13 mouse cellular contexts compared by ENCODE assay signal in the genomic region with DNA sequence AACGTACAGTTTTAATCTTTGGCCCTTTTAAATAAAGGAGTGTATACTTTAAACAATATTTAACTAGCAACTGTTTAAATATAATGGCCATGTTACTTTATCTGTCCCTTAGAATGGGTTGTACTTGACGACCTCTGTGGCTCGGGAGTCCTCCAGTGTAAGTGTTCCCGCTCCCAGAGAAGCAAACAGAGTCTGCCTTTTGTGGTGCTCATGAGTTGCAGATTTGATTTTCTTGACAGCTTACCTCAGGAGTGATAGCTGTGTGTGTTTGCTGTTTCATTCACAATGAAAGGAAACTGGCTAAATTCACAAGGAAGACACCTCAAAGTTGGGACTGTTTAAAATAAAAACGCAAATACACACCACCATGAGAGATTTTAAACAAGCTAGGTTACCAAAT.
A peak's percentile ranks its signal among the peaks of the same experiment; 100 is the strongest.
DNase-seq lines count a peak whose midpoint lies in the region; ATAC-seq and TF ChIP-seq lines count a peak whose summit lies in the region.
"Had no signal": no experiment of that assay in that cellular context is flagged by ENCODE, and none has a peak within 500 bp of the region (broad histone marks: within the 10 kb centered on the region; RNA-seq: fewer than 3 reads in every experiment).

No protein-coding gene starts in this region.

- no peak overlapping the region for H3K4me3 ChIP-seq in stomach, embryonic 14.5 days (ENCODE audit: low read depth, low read length)
- no peak overlapping the region for H3K4me3 ChIP-seq in stomach, postnatal 0 days (ENCODE audit: low read depth, low read length)
- H3K4me3 ChIP-seq in forebrain, postnatal 0 days (ENCODE audit: low read depth, low read length), result no peak overlapping the region
- H3K4me3 ChIP-seq in midbrain, embryonic 13.5 days (replicated peaks), result no peak overlapping the region
- H3K4me3 ChIP-seq: myocyte had no signal

- no peak for TF ChIP-seq EP300 in stomach, postnatal 0 days (optimal IDR thresholded peaks at IDR 0.05)

- no peaks in the 10 kb centered on the region for H3K27me3 ChIP-seq in stomach, embryonic 14.5 days (ENCODE audit: control insufficient read depth, insufficient read depth, low read length)
- no peaks in the 10 kb centered on the region for H3K27me3 ChIP-seq in stomach, postnatal 0 days (ENCODE audit: control insufficient read depth, insufficient read depth, low read length)
- no peaks in the 10 kb centered on the region for H3K27me3 ChIP-seq in forebrain, postnatal 0 days (ENCODE audit: insufficient read depth, low read length)
- peaks cover 9% of the 10 kb centered on the region; the same call in 1 of the 2 replicates for H3K27me3 ChIP-seq in midbrain, embryonic 13.5 days

- no peak overlapping the region for H3K9ac ChIP-seq in stomach, embryonic 14.5 days (replicated peaks; ENCODE audit: low read depth, low read length)
- H3K9ac ChIP-seq in stomach, postnatal 0 days (ENCODE audit: low read length), result no peak overlapping the region
- H3K9ac ChIP-seq in forebrain, postnatal 0 days, result no peak overlapping the region
- H3K9ac ChIP-seq in midbrain, embryonic 13.5 days (replicated peaks), result no peak overlapping the region

- no peaks in the 10 kb centered on the region; the same call in 1 of the 2 replicates for H3K4me1 ChIP-seq in stomach, embryonic 14.5 days (ENCODE audit: control insufficient read depth, insufficient read depth, low read length)
- no peaks in the 10 kb centered on the region for H3K4me1 ChIP-seq in stomach, postnatal 0 days (replicated peaks; ENCODE audit: control insufficient read depth, insufficient read depth)
- 0 out of 2 replicates have a peak, but pooled peaks cover 3% of the 10 kb centered on the region for H3K4me1 ChIP-seq in forebrain, postnatal 0 days (ENCODE audit: insufficient read depth)
- peaks cover 47% of the 10 kb centered on the region for H3K4me1 ChIP-seq in midbrain, embryonic 13.5 days (replicated peaks)

- no peak overlapping the region for H3K27ac ChIP-seq in stomach, embryonic 14.5 days (ENCODE audit: low read length)
- H3K27ac ChIP-seq in stomach, postnatal 0 days (replicated peaks), result no peak overlapping the region
- H3K27ac ChIP-seq in forebrain, postnatal 0 days (ENCODE audit: low read depth, low read length), result peak overlapping the region; percentile 41; the same call in 1 of the 2 replicates
- peak overlapping the region; percentile 39; the same call in 1 of the 2 replicates for H3K27ac ChIP-seq in midbrain, embryonic 13.5 days

- ATAC-seq in stomach, embryonic 14.5 days (ENCODE audit: insufficient number of reproducible peaks, insufficient read depth, low FRiP score, low read depth), result peak; percentile 61; the same call in 1 of the 2 replicates
- ATAC-seq in stomach, postnatal 0 days (ENCODE audit: low FRiP score, low TSS enrichment), result no peak
- ATAC-seq in forebrain, postnatal 0 days, result no peak
- no peak for ATAC-seq in midbrain, embryonic 13.5 days
- ATAC-seq: intestine, postnatal 0 days had no signal

- no peak for DNase-seq in stomach, postnatal 0 days (ENCODE audit: low spot score)
- peak; percentile 39 for DNase-seq in forebrain, postnatal 0 days
- DNase-seq in thymus, postnatal 10 days (ENCODE audit: low spot score in 2 of 2), result no peak
- DNase-seq in spleen, postnatal 10 days (ENCODE audit: low spot score in 2 of 2), result no peak
- no peak for DNase-seq in spleen, postnatal 36 days (ENCODE audit: low spot score in 2 of 2)
- DNase-seq: kidney, postnatal 25 days; lung, adult 2 months; spleen, adult 18-20 months; thymus, adult 18-20 months had no signal

- 37% methylated on average over 5 of the region's 5 CpGs for WGBS in stomach, embryonic 14.5 days
- 29% methylated on average over 5 of the region's 5 CpGs for WGBS in stomach, postnatal 0 days
- WGBS in forebrain, postnatal 0 days, result 27% methylated on average over 5 of the region's 5 CpGs
- 30% methylated on average over 5 of the region's 5 CpGs for WGBS in midbrain, embryonic 13.5 days

- no peaks in the 10 kb centered on the region; the same call in 1 of the 2 replicates for H3K9me3 ChIP-seq in stomach, embryonic 14.5 days (ENCODE audit: control insufficient read depth, low read depth, low read length)
- no peaks in the 10 kb centered on the region for H3K9me3 ChIP-seq in stomach, postnatal 0 days (ENCODE audit: control insufficient read depth, low read length)
- H3K9me3 ChIP-seq in forebrain, postnatal 0 days (ENCODE audit: low read length), result no peaks in the 10 kb centered on the region
- H3K9me3 ChIP-seq in midbrain, embryonic 13.5 days, result no peaks in the 10 kb centered on the region

- no peak overlapping the region for H3K4me2 ChIP-seq in stomach, embryonic 14.5 days (replicated peaks; ENCODE audit: low read depth, low read length)
- H3K4me2 ChIP-seq in stomach, postnatal 0 days (replicated peaks; ENCODE audit: low read depth), result no peak overlapping the region
- no peak overlapping the region for H3K4me2 ChIP-seq in forebrain, postnatal 0 days (ENCODE audit: low read depth)
- no peak overlapping the region for H3K4me2 ChIP-seq in midbrain, embryonic 13.5 days (replicated peaks)

- H3K36me3 ChIP-seq in stomach, embryonic 14.5 days (ENCODE audit: control insufficient read depth, insufficient read depth, low read length), result no peaks in the 10 kb centered on the region
- no peaks in the 10 kb centered on the region for H3K36me3 ChIP-seq in stomach, postnatal 0 days (ENCODE audit: control insufficient read depth, insufficient read depth, low read length)
- H3K36me3 ChIP-seq in forebrain, postnatal 0 days (ENCODE audit: insufficient read depth), result no peaks in the 10 kb centered on the region
- no peaks in the 10 kb centered on the region for H3K36me3 ChIP-seq in midbrain, embryonic 13.5 days

- no peak for TF ChIP-seq CTCF in stomach, postnatal 0 days (IDR thresholded peaks at IDR 0.05; ENCODE audit: low read depth)
- TF ChIP-seq CTCF in forebrain, postnatal 0 days (IDR thresholded peaks at IDR 0.05; ENCODE audit: low read depth), result no peak

Comparison
In these comparisons a context has a peak if more than half of its experiments do, and no peak if none do; other contexts are left out.
1. H3K27ac ChIP-seq: peak in forebrain, postnatal 0 days (single experiment) and midbrain, embryonic 13.5 days (single experiment); none in stomach, embryonic 14.5 days (single experiment) and stomach, postnatal 0 days (single experiment).